Mouse (Mus musculus): ENCODE measurements around the gene T. TPM values are rescaled to one million over a fixed set of nuclear protein-coding genes. Genes with fewer than 3 reads are reported as not detected.

Gene T
- total and polyA plus RNA-seq, 3 experiments = 0.28 TPM; not detected in 2

Other genes starting within 250 kb of the T start
- not detected for gene Ccr6, start 198.4 kb upstream of the T start, total RNA-seq (2021)
- gene Ccr6, start 198.4 kb upstream of the T start, polyA plus RNA-seq (2012; rRNA removed) = 0.08 and 0.29 TPM in 2 replicates
- 100 to 1,000 TPM; 296 to 304 TPM for gene Mpc1, start 151.5 kb upstream of the T start, total RNA-seq (2021)
- gene Mpc1, start 151.5 kb upstream of the T start, polyA plus RNA-seq (2012; rRNA removed) = 92.5 and 121 TPM in 2 replicates
- gene Sft2d1, start 123.3 kb upstream of the T start, total RNA-seq (2021) = 10 to 100 TPM; 32.8 to 39.7 TPM
- gene Sft2d1, start 123.3 kb upstream of the T start, polyA plus RNA-seq (2012; rRNA removed) = 108 and 123 TPM in 2 replicates
- gene Prr18, start 97.0 kb upstream of the T start, total RNA-seq (2021) = under 1 TPM; 0.14 to 0.49 TPM
- 0.25 and 0.38 TPM in 2 replicates for gene Prr18, start 97.0 kb upstream of the T start, polyA plus RNA-seq (2012; rRNA removed)
- not detected for gene T2, start 78.4 kb upstream of the T start, total RNA-seq (2021)
- gene T2, start 78.4 kb upstream of the T start, polyA plus RNA-seq (2012; rRNA removed) = not detected in 2 replicates
- 10 to 100 TPM; 21.4 to 36.2 TPM for gene Pde10a, start 90.9 kb downstream of the T start, total RNA-seq (2021)
- 10.1 and 13.8 TPM in 2 replicates for gene Pde10a, start 90.9 kb downstream of the T start, polyA plus RNA-seq (2012; rRNA removed)
- not detected for gene Gm17087, start 132.5 kb downstream of the T start, total RNA-seq (2021)
- gene Gm17087, start 132.5 kb downstream of the T start, polyA plus RNA-seq (2012; rRNA removed) = not detected in 2 replicates